Mouse (Mus musculus): ENCODE measurements around the gene Hsdl2. TPM values are rescaled to one million over a fixed set of nuclear protein-coding genes. Genes with fewer than 3 reads are reported as not detected.

Gene Hsdl2
- total RNA-seq, 1 experiment from 2014 or later: 19.1 TPM

DNA sequence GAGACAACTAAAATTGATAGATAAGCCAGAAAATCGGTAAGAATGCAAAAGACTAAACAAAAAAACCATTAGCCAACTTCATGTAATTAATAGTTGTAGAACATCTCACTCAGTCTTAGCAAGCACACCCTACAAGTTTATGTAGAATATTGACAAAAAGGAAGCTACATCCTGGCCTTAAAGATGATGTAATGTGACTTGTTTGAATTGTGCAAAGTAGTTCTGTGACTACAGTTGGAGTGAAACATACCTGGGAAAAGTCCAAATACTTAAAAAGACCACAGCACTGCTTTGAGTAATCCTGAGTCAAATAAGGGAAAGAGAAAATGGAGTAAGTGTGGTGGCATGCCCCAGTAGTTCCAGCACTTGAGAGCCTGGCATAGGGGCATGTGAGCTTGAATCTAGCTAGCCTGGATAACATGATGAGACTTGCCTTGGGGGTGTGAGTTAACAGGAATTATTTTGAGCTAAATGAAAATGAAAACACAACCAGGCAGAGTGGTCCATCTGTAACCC lies 70.9 kb downstream of the Hsdl2 start:
- ATAC-seq (ENCODE audit: extremely low read depth, insufficient number of reproducible peaks, low FRiP score, poor library complexity, severe bottlenecking): no peak

DNA sequence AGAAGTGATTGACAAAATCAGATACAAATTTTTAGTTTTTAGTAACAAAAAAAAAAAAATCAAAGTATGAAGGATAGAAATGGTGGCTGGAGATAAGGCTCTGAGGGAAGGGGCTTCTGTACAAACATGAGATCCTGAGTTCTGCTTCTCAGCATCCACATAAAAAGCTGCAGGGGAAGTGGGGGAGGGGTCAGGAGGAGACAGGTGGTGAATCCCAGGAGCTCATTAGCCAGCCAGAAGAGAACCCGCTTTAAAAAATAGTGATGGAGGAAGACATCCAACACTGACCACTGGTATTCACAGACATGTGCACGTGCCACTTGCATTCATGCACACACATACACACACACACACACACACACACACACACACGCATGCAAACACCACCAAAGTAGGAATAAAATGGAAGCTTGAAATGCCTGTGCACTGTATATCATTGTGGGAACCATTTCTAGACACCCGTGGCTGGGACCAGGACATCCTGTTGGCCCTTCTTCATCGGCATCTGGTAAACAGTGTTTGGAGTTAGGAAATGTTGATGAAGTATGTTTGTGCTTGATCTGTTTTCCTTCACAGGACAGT lies 74.8 kb downstream of the Hsdl2 start:
- no peak for ATAC-seq (ENCODE audit: extremely low read depth, insufficient number of reproducible peaks, low FRiP score, poor library complexity, severe bottlenecking)

DNA sequence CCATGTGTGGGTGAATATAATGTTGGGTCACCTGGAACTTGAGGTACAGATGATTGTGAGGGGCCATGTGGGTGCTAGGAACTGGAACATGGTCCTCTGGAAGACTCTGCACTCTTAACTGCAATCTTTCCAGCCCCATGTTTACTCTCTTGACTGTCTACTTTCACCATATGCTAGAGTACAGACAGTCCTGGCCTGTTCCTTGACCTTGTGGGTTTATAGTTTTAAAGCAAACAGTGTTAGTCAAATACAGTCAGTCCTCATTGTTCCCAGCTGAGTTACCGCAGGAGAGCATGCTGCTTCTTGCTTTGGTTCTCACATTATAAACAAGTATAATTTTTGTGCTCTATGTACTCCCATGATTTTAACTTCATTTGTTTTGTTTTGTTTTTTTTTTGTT lies 80.8 kb downstream of the Hsdl2 start:
- no peak for ATAC-seq (ENCODE audit: extremely low read depth, insufficient number of reproducible peaks, low FRiP score, poor library complexity, severe bottlenecking)

DNA sequence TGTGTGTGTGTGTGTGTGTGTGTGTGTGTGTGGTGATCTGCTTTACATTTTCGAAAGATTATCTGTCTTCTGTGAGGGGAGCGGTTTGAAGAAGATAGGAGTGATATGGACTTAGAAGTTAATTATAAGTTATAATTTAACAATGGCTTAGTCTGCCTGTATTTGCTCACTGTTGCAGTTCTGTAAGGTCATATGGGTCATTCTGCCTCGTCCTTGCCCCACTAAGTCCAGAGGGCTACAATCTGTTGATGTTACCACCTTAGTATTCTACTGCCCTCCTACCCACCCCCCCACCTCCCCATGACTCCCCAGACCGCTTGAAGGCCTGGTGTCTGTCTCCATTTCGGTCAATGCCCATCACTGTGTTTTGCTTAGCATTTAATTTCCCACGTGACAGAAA lies 82.1 kb downstream of the Hsdl2 start:
- ATAC-seq (ENCODE audit: extremely low read depth, insufficient number of reproducible peaks, low FRiP score, poor library complexity, severe bottlenecking): no peak

DNA sequence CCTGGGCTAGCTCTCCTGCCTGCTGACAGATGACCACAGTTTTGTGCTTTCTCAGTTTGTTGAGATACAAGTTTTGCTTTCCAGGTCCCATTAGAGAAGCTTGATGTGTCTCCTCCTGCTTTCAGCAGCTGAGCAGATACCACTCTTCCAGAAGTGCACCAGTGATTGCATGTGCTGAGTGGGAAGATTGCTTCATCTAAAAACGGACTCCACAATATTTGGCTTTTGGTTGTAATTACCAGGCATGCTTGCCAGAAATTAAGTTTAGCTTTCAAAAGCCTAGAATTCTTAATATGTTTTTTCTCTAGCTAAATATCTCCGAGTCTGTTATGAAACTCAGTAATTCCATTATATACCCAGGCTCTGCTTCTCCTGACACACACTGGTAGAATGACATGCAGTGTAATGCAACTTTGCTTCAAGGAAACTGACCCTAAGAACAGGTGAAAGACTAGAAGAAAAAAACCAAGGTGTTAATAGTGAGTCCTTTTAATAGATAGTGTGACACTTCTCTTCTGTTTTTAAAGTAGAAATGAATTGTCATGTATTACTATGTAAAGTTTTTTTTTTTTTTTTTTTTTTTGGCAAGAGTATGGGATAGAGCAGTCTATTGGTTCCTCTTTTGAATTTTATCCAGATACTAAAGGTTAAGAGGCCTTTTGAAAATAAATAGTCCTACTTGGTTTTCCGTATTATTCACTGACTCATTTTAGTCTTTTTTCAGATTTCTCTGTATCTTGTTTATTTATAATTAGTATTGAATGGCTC lies 85.4 kb downstream of the Hsdl2 start:
- no peak for ATAC-seq (ENCODE audit: extremely low read depth, insufficient number of reproducible peaks, low FRiP score, poor library complexity, severe bottlenecking)

DNA sequence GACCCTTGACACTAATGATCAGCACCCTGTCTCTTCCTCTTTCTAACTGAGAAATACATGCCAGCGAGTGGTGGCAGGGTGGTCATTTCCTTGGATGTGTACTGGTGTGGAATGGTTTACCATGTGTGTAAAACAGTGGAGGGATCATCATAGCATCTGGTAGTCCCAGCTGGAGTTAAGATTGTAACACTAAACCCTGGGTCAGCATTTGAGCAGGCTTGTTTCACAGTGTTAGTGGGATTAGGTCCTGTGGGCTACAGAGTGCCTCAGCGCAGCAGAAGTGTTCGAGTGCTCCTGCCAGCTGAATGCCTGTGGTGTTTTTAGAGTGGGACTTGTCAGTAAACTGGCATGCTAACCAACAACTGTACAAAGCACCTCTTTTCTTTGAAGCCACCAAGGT lies 86.7 kb downstream of the Hsdl2 start:
- ATAC-seq (ENCODE audit: extremely low read depth, insufficient number of reproducible peaks, low FRiP score, poor library complexity, severe bottlenecking): no peak

Other genes starting within 250 kb of the Hsdl2 start
- gene Susd1, start 142.9 kb upstream of the Hsdl2 start, total RNA-seq (2017): 111 and 119 TPM in 2 replicates
- 319 and 353 TPM in 2 replicates for gene Ptbp3, start 32.2 kb upstream of the Hsdl2 start, total RNA-seq (2017)
- gene E130308A19Rik, start 44.6 kb downstream of the Hsdl2 start, total RNA-seq (2017): 3.7 and 5.2 TPM in 2 replicates
- 30.2 and 44.9 TPM in 2 replicates for gene Inip, start 220.0 kb downstream of the Hsdl2 start, total RNA-seq (2017)
- gene Snx30, start 224.3 kb downstream of the Hsdl2 start, total RNA-seq (2017): 71.2 and 76.0 TPM in 2 replicates

Measured in neutrophil, adult 5-6 weeks (primary cell).